Mouse (Mus musculus) MEL-GATA-1-ER (cell line): Measurements from ENCODE around the gene Grk5.
A peak's percentile ranks its signal among the peaks of the same experiment; 100 is the strongest.
"Not testable (repeated sequence)": the region's sequence is repeated elsewhere in the genome, so short reads cannot be mapped to it uniquely, and the experiment has no call there.

ENCODE experiments used
- DNase-seq: peaks from one replicate; pipeline ENCODE4 v3.0.0-alpha.2; 2012; ENCODE audit warnings: low read depth; ENCODE audit errors: extremely low read depth

Grk5 gene

DNA sequence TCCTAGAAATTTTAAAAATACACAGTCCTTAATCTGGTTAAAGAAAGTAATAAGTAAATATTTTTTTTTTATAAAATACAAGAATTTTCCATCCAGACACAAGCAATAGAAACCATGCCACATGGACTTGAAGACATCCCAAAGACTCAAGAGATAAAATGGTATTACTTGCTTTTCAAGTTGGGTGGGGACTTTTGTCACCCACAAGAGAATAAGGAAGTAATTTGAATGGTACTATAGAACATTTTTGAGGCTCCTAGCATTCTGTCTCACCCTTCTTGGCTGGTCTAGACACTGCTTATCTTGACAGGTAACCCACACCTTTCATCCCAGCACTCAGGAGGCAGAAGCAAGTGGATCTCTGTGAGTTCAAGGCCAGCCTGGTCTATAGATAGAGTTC is 20.8 kb downstream of the Grk5 start:
- DNase-seq: peak; percentile 58

DNA sequence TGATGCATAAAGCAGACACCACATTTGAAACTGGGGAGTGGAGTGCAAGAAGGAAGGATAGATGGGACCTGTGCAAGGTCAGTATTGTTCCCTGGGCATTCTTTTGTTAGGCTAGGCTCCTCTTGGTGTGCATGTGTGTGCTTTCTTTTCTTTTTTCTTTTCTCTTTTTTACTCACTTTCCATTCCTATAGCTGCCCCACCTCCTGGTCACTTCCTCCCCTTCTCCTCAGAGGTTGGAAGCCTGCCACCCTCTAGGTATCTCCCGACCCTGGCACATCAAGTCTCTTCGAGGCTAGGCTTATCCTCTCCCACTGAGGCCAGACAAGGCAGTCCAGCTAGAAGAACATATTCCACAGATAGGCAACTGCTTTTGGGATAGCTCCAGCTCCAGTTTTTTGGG is 22.1 kb downstream of the Grk5 start:
- no peak for DNase-seq

DNA sequence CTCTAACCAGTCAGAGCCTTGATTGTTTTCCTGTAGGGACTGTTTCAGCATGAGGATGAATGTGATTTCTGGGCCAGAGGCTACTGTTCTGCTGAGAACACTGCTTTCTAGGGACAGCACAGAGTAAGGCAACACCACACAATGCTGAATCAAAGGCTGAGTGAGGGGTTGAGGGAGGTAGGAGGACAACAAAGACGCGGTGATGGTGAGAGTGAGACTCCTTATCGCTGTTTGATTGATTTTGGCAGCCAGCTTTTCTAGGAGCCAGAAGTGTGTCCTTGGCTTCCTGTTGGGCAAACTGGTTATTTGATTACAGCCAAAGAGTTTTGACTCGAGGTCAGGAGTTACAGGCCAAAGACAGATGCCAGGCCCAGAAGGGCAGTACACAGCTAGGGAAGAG is 25.7 kb downstream of the Grk5 start:
- no peak for DNase-seq

DNA sequence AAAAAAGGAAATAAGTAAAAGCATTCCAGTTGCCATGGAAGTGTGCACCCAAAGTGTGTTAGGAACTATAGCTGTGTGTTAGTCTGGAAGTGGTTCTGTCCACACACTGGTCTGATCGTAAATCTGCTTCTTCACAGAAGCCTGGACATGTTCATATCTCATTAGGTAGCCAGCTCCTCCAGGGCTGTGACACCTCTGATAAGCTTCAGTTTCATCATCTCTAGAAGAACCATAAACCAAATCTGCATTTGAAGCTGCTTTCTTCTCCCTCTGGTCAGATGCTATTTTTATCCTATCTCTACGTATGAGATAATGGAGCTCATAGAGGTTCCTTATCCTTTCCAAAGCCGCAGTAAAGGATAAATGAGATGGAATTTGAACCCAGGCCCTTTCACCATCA is 26.3 kb downstream of the Grk5 start:
- DNase-seq: peak; percentile 41

- DNase-seq: no peak
Measured at GRCm38 (mm10) chr19:60916869-60917570, 27.5 kb downstream of the Grk5 start.

DNA sequence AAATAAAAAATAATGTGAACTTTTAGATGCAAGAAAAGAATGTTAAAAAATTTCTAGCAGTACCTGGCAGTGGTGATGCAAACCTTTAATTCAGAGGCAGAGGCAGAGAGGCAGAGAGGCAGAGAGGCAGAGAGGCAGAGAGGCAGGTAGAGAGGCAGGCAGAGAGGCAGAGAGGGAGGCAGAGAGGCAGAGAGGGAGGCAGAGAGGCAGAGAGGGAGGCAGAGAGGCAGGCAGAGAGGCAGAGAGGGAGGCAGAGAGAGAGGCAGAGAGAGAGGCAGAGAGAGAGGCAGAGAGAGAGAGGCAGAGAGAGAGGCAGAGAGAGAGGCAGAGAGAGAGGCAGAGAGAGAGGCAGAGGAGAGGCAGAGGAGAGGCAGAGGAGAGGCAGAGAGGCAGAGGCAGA is 35.0 kb downstream of the Grk5 start:
- not testable (repeated sequence) for DNase-seq

DNA sequence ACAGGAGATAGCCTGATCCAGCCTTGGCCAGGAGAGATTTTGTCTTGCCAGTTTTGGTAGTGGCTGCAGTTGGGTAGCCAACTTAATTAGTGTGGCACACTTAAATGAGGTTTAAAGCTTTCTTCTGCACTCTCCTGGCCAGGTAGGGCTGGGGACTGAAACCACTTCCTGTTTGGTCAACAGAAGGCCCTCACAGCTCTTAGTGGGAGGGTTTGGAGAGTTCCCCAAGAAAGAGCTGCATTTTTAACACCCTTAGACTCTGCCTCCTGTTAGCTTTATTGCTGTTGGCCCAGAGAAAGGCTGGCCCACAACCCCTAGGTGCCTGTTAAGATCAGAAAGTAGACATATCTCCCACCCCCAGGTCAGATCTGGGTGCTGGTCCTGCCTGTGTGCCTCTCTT is 45.5 kb downstream of the Grk5 start:
- no peak for DNase-seq

DNA sequence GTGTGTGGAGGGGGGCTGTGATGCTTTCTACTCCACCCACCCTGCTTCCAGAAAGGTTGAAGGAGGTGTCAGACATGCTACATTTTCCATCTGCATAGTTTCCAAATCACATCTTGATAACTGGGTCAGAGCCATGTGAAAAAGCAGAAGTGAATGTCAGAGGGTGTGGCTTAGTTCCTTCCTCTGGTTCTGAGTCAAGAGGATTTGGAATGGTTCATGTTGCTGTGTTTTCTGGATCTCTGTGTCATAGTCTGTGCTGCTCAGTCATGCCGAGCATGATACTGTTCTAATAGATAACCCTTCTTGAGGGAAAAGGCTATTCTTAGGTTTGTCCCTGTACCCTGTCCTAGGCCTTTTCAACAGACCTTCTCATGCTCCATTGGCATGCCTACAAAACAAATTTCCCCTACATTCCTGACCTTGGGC is 50.4 kb downstream of the Grk5 start:
- peak; percentile 93 for DNase-seq

GRCm38 (mm10) chr19:60940866-60941265 is 51.3 kb downstream of the Grk5 start:
- no peak for DNase-seq

DNA sequence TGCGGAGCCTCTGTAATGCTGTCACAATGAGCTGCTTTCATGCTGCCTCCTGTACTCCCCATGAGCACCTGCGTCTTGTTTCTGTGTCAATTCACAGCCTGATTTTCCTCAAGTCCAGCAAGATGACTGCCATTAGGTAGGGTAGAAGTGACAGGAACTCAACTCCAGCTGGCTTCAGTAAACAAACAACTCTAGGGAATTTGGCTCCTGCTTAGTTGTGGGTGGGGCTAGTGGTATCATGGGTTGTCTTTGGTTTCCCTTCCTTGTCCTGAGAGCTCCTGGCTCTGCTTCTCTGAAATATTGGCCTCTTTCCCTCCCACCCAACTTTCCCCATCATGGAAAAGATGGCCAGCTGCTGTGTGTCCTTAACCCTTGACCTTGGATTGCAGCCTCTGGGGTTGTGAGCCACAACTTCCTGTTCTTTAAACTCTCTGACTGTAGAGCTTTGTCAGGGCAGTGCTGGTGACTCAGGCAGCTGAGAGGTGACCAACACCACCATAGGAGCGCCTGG is 56.3 kb downstream of the Grk5 start:
- DNase-seq: peak; percentile 7

DNA sequence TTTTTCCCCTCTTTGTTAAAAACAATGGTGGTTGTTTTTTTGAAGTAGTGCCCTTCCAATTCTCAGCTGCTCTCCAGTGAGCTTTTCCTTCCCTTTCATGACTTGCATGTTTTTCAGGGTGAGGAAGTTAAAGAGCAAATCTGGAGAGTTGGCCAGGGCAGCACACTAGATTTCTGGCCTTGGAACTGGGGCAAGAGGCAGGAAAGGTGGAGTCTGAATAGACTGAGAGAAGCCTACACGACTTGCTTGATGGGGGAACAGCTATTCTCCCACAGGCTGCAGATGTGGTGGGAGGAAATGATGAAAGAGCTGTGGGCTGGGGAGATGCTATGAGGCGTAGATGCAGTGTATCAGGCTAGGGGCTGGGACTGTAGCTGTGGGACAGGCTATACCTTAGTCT is 57.1 kb downstream of the Grk5 start:
- no peak for DNase-seq

DNA sequence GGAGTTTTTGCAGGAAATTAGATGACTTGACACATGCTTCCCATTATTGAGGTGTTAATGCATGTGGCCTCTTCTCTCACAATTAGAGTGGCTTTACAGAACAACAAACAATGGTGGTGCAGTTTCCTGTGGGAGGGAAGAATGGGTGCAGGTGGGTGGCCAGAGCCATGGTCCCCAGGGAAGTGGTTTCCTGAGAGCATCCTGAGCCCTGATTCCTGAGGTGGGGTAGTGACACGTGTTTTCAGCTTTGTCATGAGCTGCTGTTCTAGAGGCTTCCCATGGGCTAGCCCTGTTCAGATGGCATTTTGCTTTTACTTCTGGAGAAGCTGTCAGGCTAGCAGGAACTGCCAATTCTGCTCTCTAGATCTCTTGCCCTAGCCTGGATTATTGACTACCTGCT is 59.4 kb downstream of the Grk5 start:
- no peak for DNase-seq

GRCm38 (mm10) chr19:60950056-60950869 is 60.7 kb downstream of the Grk5 start:
- no peak for DNase-seq

- DNase-seq: no peak
Measured at GRCm38 (mm10) chr19:60955131-60955530, 65.6 kb downstream of the Grk5 start.

GRCm38 (mm10) chr19:60955712-60956111 is 66.2 kb downstream of the Grk5 start:
- no peak for DNase-seq

- no peak for DNase-seq
Measured at GRCm38 (mm10) chr19:60956198-60956750, 66.7 kb downstream of the Grk5 start.

DNA sequence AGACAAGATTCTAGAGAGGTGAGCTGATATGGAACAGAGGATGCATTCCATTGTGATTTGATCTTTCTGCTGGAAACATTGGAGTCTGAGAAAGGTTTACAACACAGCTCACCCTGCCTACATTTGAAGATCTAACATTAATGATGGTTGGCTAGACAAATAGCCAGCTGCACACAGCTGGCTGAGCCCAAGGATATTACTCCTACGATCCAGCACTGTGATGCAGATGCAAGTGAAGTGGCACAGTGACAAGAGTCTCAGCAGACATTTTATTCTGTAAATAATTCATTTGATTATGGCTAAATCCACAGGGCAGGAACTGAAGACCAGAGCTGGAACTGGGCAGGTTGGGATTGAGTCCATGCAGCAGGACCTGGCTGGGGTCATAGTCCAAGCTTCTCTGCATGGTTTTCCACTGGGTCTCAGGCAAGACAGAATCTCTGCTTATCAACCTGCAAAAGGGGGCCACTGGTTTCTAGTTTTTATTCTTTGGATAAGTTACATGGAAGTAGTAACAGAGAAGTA is 70.2 kb downstream of the Grk5 start:
- DNase-seq: no peak

GRCm38 (mm10) chr19:60962358-60963061 is 73.0 kb downstream of the Grk5 start:
- no peak for DNase-seq

GRCm38 (mm10) chr19:60967909-60968308 is 78.4 kb downstream of the Grk5 start:
- no peak for DNase-seq

GRCm38 (mm10) chr19:60970406-60970805 is 80.9 kb downstream of the Grk5 start:
- DNase-seq: no peak

GRCm38 (mm10) chr19:60971598-60971997 is 82.0 kb downstream of the Grk5 start:
- DNase-seq: no peak
